Mouse (Mus musculus) olfactory bulb, adult 2 months (tissue): ENCODE data around the gene Slc43a1. TPM values are rescaled to one million over a fixed set of nuclear protein-coding genes. Genes with fewer than 3 reads are reported as not detected.

ENCODE experiments used
- H3K27ac ChIP-seq: fragments of 200-500 bp; 2 replicates; pipeline ENCODE4 v1.5.1; 2012; ENCODE audit warnings: low read depth, low read length; ENCODE audit not compliant: insufficient read depth
- H3K4me1 ChIP-seq: fragments of 200-500 bp; 2 replicates; pipeline ENCODE4 v1.6.1; 2012; ENCODE audit warnings: low read length; ENCODE audit not compliant: control insufficient read depth, insufficient read depth
- H3K4me3 ChIP-seq: fragments of 200-500 bp; 2 replicates; pipeline ENCODE4 v1.5.1; 2012; ENCODE audit warnings: mild to moderate bottlenecking, low read depth, low read length, moderate library complexity; ENCODE audit not compliant: insufficient read depth
- CTCF ChIP-seq: fragments of 200-500 bp; IDR thresholded peaks from 2 replicates; pipeline ENCODE4 v1.5.1; 2012; ENCODE audit warnings: low read depth, mild to moderate bottlenecking, low read length, moderate library complexity; ENCODE audit not compliant: insufficient read depth
- POLR2A ChIP-seq: fragments of 200-500 bp; IDR thresholded peaks from 2 replicates; pipeline ENCODE4 v1.6.1; 2012; ENCODE audit warnings: mild to moderate bottlenecking, low read depth, low read length, moderate library complexity; ENCODE audit not compliant: insufficient read depth
- WGBS: fragments of 180-500 bp; shearing (Covaris S2); methylation state at CpG from one replicate; pipeline ENCODE4 v1.1.7; 2018; 5-methylcytosine and 5-hydroxymethylcytosine counted together
- polyA plus RNA-seq: library from polyadenylated mRNA; stranded (reverse); fragments of >200 nt; gene quantifications from 2 replicates; pipeline ENCODE4 v1.2.4, GENCODE M21; 2012; ENCODE audit warnings: low replicate concordance; ENCODE audit not compliant: missing spikeins, insufficient read depth, insufficient read length

Slc43a1 gene
- polyA plus RNA-seq, 1 experiment, result not detected

DNA sequence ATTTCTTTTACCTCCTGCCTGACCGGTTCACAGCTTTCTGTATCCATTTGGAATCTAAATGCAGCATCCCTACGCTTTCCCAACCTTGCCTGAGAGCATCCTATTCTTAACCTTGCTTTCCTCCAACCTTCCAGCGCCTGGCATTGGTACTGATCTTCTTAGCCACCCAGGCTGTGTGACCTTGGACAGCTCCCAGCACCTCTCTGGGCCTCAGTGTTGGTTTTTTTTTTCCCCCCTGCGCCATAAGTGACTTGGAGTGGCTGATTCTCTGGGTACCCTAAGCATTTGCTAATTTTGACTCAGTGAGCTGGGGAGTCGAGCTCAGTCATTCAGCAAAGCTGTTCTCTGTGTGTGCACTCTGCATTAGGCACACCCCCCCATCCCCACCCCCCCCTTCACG is 37.2 kb downstream of the Slc43a1 start:
- no peak overlapping the region for H3K27ac ChIP-seq
- WGBS, result 67% methylated on average over 6 of the region's 6 CpGs
- TF ChIP-seq POLR2A (no peak), CTCF (no peak)
- peaks cover 10% of the 10 kb centered on the region; the same call in 1 of the 2 replicates for H3K4me1 ChIP-seq
- no peak overlapping the region for H3K4me3 ChIP-seq

- Histone ChIP-seq H3K27ac (no peak overlapping the region), H3K4me3 (no peak overlapping the region), H3K4me1 (peaks cover 4% of the 10 kb centered on the region; the same call in 1 of the 2 replicates)
- 85% methylated on average over 8 of the region's 8 CpGs for WGBS
- no peak for TF ChIP-seq CTCF
- no peak for TF ChIP-seq POLR2A
These were observed 41.9 kb downstream of the Slc43a1 start for GRCm38 (mm10) chr2:84880590-84880989.

GRCm38 (mm10) chr2:84882606-84883005 is 44.0 kb downstream of the Slc43a1 start:
- 12% methylated on average over 23 of the region's 23 CpGs for WGBS
- H3K4me3 ChIP-seq, result no peak overlapping the region
- no peak for TF ChIP-seq CTCF

DNA sequence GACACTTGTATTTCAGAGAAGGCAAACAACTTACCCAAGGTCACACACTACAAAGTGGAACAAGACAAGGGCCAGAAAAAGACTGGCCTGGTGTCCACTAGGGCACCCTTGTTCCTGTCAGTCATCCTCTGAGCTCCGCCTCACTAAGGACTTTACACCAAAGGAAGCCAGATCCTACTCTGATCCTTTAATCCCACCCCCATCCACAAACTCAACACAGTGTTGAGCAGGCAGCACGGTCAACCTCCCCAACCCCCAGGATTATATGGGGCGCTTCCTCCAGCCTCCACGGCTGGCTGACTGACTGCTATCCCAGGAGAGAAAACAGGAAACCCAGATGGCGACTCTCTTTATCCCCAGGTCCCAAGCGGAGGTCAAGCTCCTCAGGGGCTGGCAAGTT is 44.4 kb downstream of the Slc43a1 start:
- WGBS, result 12% methylated on average over 6 of the region's 6 CpGs
- TF ChIP-seq POLR2A, result no peak
- no peak for TF ChIP-seq CTCF
- no peak overlapping the region for H3K4me3 ChIP-seq
- peaks cover 23% of the 10 kb centered on the region for H3K4me1 ChIP-seq
- H3K27ac ChIP-seq, result no peak overlapping the region

More at GRCm38 (mm10) chr2:84882606-84883005, 44.0 kb downstream of the Slc43a1 start:
- peaks cover 20% of the 10 kb centered on the region for H3K4me1 ChIP-seq
- no peak overlapping the region for H3K27ac ChIP-seq

DNA sequence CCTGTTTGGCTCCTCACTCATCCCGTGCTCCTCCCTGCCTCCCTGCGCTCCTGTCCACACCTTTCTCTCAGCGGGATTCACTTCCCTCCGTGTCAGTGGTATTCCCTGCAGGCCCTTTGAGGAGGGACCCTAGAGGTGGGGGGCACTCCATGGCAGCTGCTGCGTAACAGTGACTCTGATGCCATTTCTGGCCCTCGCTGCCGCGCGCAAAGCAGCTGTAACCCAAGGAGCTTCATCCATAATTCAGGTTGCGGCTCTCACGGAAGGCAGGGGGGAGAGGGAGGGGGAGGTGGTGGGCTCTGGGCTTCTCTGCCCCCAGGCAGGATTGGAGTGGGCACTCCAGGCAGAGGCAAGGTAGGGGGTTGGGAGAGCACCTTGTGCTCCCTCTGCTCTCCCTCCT is 44.9 kb downstream of the Slc43a1 start:
- no peak for TF ChIP-seq POLR2A
- no peak for TF ChIP-seq CTCF
- Histone ChIP-seq H3K27ac (no peak overlapping the region), H3K4me1 (peaks cover 25% of the 10 kb centered on the region), H3K4me3 (no peak overlapping the region)
- WGBS, result 14% methylated on average over 11 of the region's 11 CpGs

DNA sequence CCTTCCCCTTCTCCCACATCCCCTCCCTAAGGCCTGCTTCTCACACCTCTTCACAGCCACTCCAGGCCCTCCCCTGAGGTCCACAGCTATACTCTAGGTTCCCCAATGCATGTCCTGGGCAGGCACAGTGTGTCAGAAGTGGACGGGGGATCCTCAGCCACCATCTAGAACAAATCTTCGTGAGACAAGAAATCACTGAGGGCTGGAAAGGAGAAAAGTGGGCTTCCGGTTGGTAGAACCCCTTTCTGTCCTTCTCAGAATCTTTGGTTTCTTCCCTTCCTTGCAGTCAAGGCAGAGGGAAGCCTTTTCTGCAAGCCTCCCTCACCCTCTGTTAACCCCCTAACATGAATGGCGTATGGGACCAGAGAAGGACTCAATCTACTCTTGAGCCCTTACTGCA is 45.3 kb downstream of the Slc43a1 start:
- no peak overlapping the region for H3K4me3 ChIP-seq
- H3K4me1 ChIP-seq, result peaks cover 29% of the 10 kb centered on the region
- 87% methylated on average over 4 of the region's 4 CpGs for WGBS
- no peak for TF ChIP-seq POLR2A
- TF ChIP-seq CTCF, result no peak
- no peak overlapping the region for H3K27ac ChIP-seq

GRCm38 (mm10) chr2:84884611-84885010 is 46.0 kb downstream of the Slc43a1 start:
- 63% methylated on average over 4 of the region's 4 CpGs for WGBS
- Histone ChIP-seq H3K4me1 (peaks cover 33% of the 10 kb centered on the region), H3K27ac (no peak overlapping the region), H3K4me3 (no peak overlapping the region)
- no peak for TF ChIP-seq POLR2A
- TF ChIP-seq CTCF, result no peak

DNA sequence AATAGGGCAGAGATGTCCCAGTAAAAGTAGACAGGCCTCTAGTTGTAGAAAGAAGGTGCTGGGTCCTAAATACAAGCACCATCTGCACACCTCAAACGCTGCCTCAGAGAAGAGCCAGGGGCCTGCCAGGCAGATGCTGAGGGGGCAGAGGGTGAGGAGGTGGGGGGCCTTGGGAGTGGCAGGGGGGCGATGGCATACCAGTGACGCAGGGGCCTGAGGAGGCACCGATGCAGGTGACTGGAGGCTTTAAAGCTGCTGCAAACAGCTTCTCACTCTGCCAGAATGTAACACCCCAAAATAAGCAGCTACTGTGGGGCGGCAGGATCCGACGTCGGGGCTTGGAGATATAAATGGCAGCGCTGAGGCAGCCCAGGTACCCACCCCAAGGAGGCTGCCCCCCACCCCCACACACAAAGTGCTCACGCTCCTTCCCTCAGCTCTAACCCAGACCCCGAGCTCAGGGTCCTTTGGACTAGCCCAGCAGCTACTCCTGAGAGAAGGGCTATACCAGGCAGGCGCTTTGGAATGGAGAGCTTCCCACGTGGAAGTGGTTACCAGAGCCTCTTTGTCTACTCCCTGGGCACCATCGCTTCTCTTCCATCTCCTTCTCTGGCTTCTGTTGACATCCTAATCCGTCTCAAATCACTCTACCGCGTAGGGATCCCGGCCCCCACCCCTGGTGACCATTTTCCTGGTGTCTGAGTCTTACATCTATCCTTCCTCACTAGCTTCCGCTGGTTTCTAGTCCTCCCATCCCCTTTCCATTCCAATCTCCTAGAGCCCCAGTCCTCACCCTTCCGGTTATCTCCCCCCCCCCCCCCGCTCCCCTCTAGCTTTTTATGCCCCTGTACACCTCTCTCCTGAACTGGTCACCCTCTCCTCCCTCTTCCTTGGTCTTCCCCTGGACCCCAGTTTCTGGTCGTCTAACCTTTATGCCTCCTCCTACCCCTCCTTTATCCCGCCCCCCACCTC is 46.7 kb downstream of the Slc43a1 start:
- Histone ChIP-seq H3K4me1 (peaks cover 33% of the 10 kb centered on the region), H3K27ac (no peak overlapping the region), H3K4me3 (no peak overlapping the region)
- WGBS, result 20% methylated on average over 23 of the region's 23 CpGs
- TF ChIP-seq CTCF, result no peak

GRCm38 (mm10) chr2:84886234-84886731 is 47.6 kb downstream of the Slc43a1 start, which contains the start of gene Rtn4rl2:
Gene Rtn4rl2, minus strand, starts transcription at chr2:84886710.
- H3K27ac ChIP-seq, result no peak within 1 kb of the TSS
- under 1% methylated on average over 35 of the region's 35 CpGs for WGBS

More at GRCm38 (mm10) chr2:84886234-84886731, 47.6 kb downstream of the Slc43a1 start, which contains the start of gene Rtn4rl2:
- peak within 1 kb of the TSS; percentile 56 for H3K4me3 ChIP-seq
- no peak for TF ChIP-seq POLR2A
- TF ChIP-seq CTCF, result no peak
- peaks cover 33% of the 10 kb centered on the region for H3K4me1 ChIP-seq
